Mouse (Mus musculus) thymus, adult 2 months (tissue): ENCODE data around the gene Adck2.

ENCODE experiments used
- CTCF ChIP-seq: fragments of 200-500 bp; IDR thresholded peaks from 2 replicates; pipeline ENCODE4 v1.5.1; 2012; ENCODE audit warnings: mild to moderate bottlenecking, control low read depth, low read length, moderate library complexity, borderline replicate concordance; ENCODE audit not compliant: control insufficient read depth, poor library complexity, insufficient read depth; ENCODE audit errors: extremely low read depth
- POLR2A ChIP-seq: fragments of 200-500 bp; IDR thresholded peaks from 2 replicates; pipeline ENCODE4 v1.6.1; 2012; ENCODE audit warnings: mild to moderate bottlenecking, low read length, control low read depth, moderate library complexity; ENCODE audit not compliant: control insufficient read depth, poor library complexity, insufficient read depth; ENCODE audit errors: extremely low read depth

GRCm38 (mm10) chr6:39536621-39537020 lies 37.1 kb upstream of the Adck2 start:
- TF ChIP-seq POLR2A (no peak), CTCF (no peak)
